Mouse (Mus musculus) cerebellum, adult 2 months (tissue): Measurements from ENCODE around the gene Dnajb9. TPM values are rescaled to one million over a fixed set of nuclear protein-coding genes. Genes with fewer than 3 reads are reported as not detected.

Source experiments
- DNase-seq, 2 experiments: peaks; one replicate each; pipeline ENCODE4 v3.0.0; 2021
- H3K27ac ChIP-seq: fragments of 200-500 bp; 2 replicates; pipeline ENCODE4 v1.5.1; 2012; ENCODE audit warnings: low read length, control low read depth, inconsistent platforms; ENCODE audit not compliant: insufficient read depth
- H3K27me3 ChIP-seq: fragments of 200-500 bp; 2 replicates; pipeline ENCODE4 v1.6.1; 2012; ENCODE audit warnings: inconsistent platforms, mild to moderate bottlenecking, low read length, moderate library complexity; ENCODE audit not compliant: control insufficient read depth, insufficient read depth
- H3K4me1 ChIP-seq: fragments of 200-500 bp; 2 replicates; pipeline ENCODE4 v1.6.1; 2011; ENCODE audit warnings: low read length; ENCODE audit not compliant: control insufficient read depth, insufficient read depth
- H3K4me3 ChIP-seq: fragments of 200-500 bp; replicated peaks from 2 replicates; pipeline ENCODE3; 2011; ENCODE audit warnings: mild to moderate bottlenecking, low read depth, low read length, control low read depth; ENCODE audit not compliant: insufficient read depth
- CTCF ChIP-seq: fragments of 200-500 bp; IDR thresholded peaks from 2 replicates; pipeline ENCODE4 v1.5.1; 2011; ENCODE audit warnings: low read depth, mild to moderate bottlenecking, control low read depth, low read length, moderate library complexity, borderline replicate concordance; ENCODE audit not compliant: insufficient read depth
- POLR2A ChIP-seq: fragments of 200-500 bp; IDR thresholded peaks from 2 replicates; pipeline ENCODE4 v1.6.1; 2011; ENCODE audit warnings: low read length, control low read depth, borderline replicate concordance; ENCODE audit not compliant: insufficient read depth
- WGBS: fragments of 180-500 bp; shearing (Covaris S2); methylation state at CpG from one replicate; pipeline ENCODE4 v1.1.7; 2018; 5-methylcytosine and 5-hydroxymethylcytosine counted together
- polyA plus RNA-seq: library from polyadenylated mRNA; depleted of rRNA; stranded (reverse); fragments of >200 nt; gene quantifications from 2 replicates; pipeline ENCODE4 v1.2.3, GENCODE M21; 2012

Gene Dnajb9
- polyA plus RNA-seq, 1 experiment = 26.4 TPM

GRCm38 (mm10) chr12:44211555-44211954 is 1.4 kb upstream of the Dnajb9 start:
- no peak for TF ChIP-seq POLR2A
- TF ChIP-seq CTCF = no peak
- H3K27me3 ChIP-seq = no peaks in the 10 kb centered on the region
- no peaks in the 10 kb centered on the region; the same call in 1 of the 2 replicates for H3K4me1 ChIP-seq
- no peak overlapping the region for H3K27ac ChIP-seq
- 95% methylated on average over 3 of the region's 3 CpGs for WGBS
- no peak overlapping the region for H3K4me3 ChIP-seq
- DNase-seq = no peak

GRCm38 (mm10) chr12:44209141-44209823 is 844 bp downstream of the Dnajb9 start:
- H3K4me1 ChIP-seq = no peaks in the 10 kb centered on the region; the same call in 1 of the 2 replicates
- no peaks in the 10 kb centered on the region for H3K27me3 ChIP-seq
- H3K27ac ChIP-seq = peak overlapping the region; percentile 27
- no peak for TF ChIP-seq POLR2A
- no peak for TF ChIP-seq CTCF
- peak in 1 of 2 experiments; percentile 42 for DNase-seq
- peak overlapping the region; percentile 72 for H3K4me3 ChIP-seq
- WGBS = under 1% methylated on average over 37 of the region's 37 CpGs

GRCm38 (mm10) chr12:44197873-44198525 is 12.1 kb downstream of the Dnajb9 start:
- no peak for TF ChIP-seq POLR2A
- no peak for TF ChIP-seq CTCF
- no peak overlapping the region for H3K27ac ChIP-seq
- 71% methylated on average over 4 of the region's 4 CpGs for WGBS
- no peak overlapping the region for H3K4me3 ChIP-seq
- H3K4me1 ChIP-seq = no peaks in the 10 kb centered on the region
- DNase-seq = no peak
- no peaks in the 10 kb centered on the region for H3K27me3 ChIP-seq

GRCm38 (mm10) chr12:44181081-44181982 is 28.8 kb downstream of the Dnajb9 start:
- WGBS = 28% methylated on average over 9 of the region's 9 CpGs
- no peak for TF ChIP-seq POLR2A
- TF ChIP-seq CTCF = peak; percentile 52; the same call in 1 of the 2 replicates

GRCm38 (mm10) chr12:44177038-44177355 is 33.1 kb downstream of the Dnajb9 start:
- Histone ChIP-seq H3K27me3 (no peaks in the 10 kb centered on the region), H3K4me3 (no peak overlapping the region), H3K27ac (no peak overlapping the region), H3K4me1 (no peaks in the 10 kb centered on the region)
- TF ChIP-seq CTCF (no peak), POLR2A (no peak)
- no peak for DNase-seq
- 51% methylated on average over 2 of the region's 2 CpGs for WGBS

More at GRCm38 (mm10) chr12:44181081-44181982, 28.8 kb downstream of the Dnajb9 start:
- no peaks in the 10 kb centered on the region for H3K4me1 ChIP-seq
- H3K27ac ChIP-seq = no peak overlapping the region
- DNase-seq = peak; percentile 24 to 38
- no peak overlapping the region for H3K4me3 ChIP-seq
- no peaks in the 10 kb centered on the region for H3K27me3 ChIP-seq

GRCm38 (mm10) chr12:44176331-44177037 is 33.6 kb downstream of the Dnajb9 start:
- no peak for TF ChIP-seq POLR2A
- no peak for TF ChIP-seq CTCF
- Histone ChIP-seq H3K27ac (no peak overlapping the region), H3K4me1 (no peaks in the 10 kb centered on the region), H3K27me3 (no peaks in the 10 kb centered on the region), H3K4me3 (no peak overlapping the region)
- 50% methylated on average over 10 of the region's 10 CpGs for WGBS
- no peak for DNase-seq

GRCm38 (mm10) chr12:44166949-44167348 is 43.2 kb downstream of the Dnajb9 start:
- no peak overlapping the region for H3K27ac ChIP-seq
- no peaks in the 10 kb centered on the region for H3K4me1 ChIP-seq
- TF ChIP-seq POLR2A = no peak
- peak; percentile 49; the same call in 1 of the 2 replicates for TF ChIP-seq CTCF
- peak in 1 of 2 experiments; percentile 32 for DNase-seq
- no peak overlapping the region for H3K4me3 ChIP-seq
- H3K27me3 ChIP-seq = no peaks in the 10 kb centered on the region
